Mouse (Mus musculus): Measurements from ENCODE around the gene Ntng2. TPM values are rescaled to one million over a fixed set of nuclear protein-coding genes. Genes with fewer than 3 reads are reported as not detected.

Gene Ntng2
- 10 to 100 TPM; 16.2 to 24.2 TPM for total RNA-seq (2021)
- long read RNA-seq, experiment 1 = 0 reads
- long read RNA-seq, experiment 2 = 0 reads

- DNase-seq = peak; percentile 75
Observed at GRCm38 (mm10) chr2:29252599-29253204, at the start of gene Ntng2. TSS of gene Ntng2 (minus strand) at chr2:29253005.

- DNase-seq = no peak
Observed at GRCm38 (mm10) chr2:29295557-29295956, 42.8 kb upstream of the Ntng2 start.

DNA sequence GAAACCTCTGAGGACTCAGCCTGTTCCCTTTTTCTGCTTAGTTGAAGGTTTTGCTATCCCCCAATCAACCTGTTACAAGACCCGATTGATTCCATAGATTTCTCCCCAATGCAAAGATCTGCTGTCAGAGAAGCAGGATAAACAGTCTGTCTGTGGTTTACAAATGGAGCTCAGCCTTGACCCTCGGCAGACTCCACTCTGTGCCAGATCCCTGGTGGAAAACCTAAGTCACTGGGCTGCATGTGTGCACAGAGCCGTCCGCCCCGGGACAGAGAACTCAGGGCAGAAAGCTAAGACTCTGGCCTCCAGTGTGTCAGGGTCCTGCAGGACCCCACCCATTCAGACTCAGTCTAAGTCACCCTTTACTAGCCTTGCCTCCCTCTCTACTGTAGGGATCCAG is 34.8 kb upstream of the Ntng2 start:
- no peak for DNase-seq

- no peak for DNase-seq
Observed at GRCm38 (mm10) chr2:29277703-29278121, 24.9 kb upstream of the Ntng2 start.

DNA sequence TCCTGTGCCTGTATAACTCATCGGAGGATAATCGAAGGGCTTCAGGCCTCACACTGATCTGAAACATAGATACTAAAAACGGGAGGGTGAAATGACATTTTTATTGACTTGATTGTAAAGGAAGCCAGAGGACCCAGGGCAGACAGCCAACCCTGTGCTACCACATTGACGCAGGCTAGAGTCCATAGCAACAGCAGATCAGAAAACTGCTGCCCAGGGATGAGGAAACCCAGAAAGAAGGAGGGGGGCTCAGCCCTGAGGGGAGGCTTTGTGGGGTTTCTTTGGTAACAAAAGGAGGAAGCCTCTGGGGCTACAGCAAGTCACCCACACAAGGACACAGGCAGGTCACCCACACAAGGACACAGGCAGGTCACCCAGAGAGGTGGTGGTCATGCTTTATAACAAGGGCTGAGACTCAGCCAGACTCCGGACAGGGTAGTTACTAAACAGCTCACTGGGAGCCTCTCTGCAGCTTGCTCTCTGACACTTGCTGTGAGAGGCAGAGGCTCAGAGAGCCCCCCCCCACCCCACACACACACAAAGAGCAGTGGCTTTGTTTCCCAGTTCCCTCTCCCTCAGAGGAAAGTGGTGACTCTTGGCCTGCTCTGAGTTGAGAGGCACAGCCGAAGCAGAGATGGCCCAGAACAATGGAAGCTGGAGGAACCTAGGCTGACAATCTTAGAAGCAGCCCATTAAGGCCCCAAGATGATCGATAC is 19.2 kb upstream of the Ntng2 start:
- DNase-seq = peak; percentile 55

GRCm38 (mm10) chr2:29271098-29271497 is 18.3 kb upstream of the Ntng2 start:
- no peak for DNase-seq

GRCm38 (mm10) chr2:29266810-29267209 is 14.0 kb upstream of the Ntng2 start:
- no peak for DNase-seq

GRCm38 (mm10) chr2:29262436-29262915 is 9.7 kb upstream of the Ntng2 start:
- no peak for DNase-seq

- no peak for DNase-seq
Observed at GRCm38 (mm10) chr2:29261126-29261525, 8.3 kb upstream of the Ntng2 start.

- peak; percentile 64 for DNase-seq
Observed at GRCm38 (mm10) chr2:29253205-29253865, 530 bp upstream of the Ntng2 start.

- peak; percentile 77 for DNase-seq
Observed at GRCm38 (mm10) chr2:29252059-29252598, 676 bp downstream of the Ntng2 start.

- peak; percentile 38 for DNase-seq
Observed at GRCm38 (mm10) chr2:29251095-29252058, 1.4 kb downstream of the Ntng2 start.

GRCm38 (mm10) chr2:29250263-29251094 is 2.3 kb downstream of the Ntng2 start:
- DNase-seq = peak; percentile 35

- DNase-seq = no peak
Observed at GRCm38 (mm10) chr2:29249852-29250251, 3.0 kb downstream of the Ntng2 start.

- DNase-seq = peak; percentile 62
Observed at GRCm38 (mm10) chr2:29248551-29248950, 4.3 kb downstream of the Ntng2 start.

DNA sequence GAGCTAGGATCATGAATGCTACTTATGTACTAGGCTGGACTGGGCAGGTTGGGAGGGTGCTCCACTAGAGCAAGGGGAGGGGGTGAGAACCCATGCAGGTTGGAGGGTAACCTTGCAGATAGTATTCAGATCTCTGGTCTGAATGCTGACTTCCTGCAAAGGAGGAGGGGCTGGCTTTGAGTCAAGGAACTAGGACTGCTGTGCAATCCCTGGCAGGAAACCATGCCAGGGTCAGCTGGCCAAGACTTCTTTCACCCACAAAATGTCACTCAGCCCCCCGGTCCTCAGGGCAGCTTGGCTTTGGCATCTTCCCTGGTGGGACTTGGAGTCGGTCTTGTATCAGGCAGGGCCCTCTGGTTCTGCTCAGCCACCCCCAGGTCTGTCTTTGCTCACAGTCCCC is 5.4 kb downstream of the Ntng2 start:
- peak; percentile 70 for DNase-seq

DNA sequence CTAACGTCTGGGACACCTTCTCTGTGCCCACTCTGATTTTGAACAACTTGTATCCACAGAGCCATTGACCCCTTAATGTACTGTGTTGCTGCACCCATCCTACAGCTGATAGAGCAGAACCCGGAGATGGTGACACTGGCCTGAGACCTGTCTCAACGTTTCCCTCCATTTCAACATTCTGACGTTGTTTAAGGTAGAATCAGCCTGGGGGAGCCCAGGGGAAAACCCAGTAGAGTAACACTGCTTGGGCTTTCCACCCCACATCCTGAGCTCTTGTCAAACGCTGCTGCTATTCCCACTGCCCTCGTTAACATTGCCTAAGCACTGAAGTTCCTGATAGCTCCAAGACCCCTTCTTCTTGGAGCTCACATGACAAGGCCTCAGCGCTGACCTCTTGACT is 5.9 kb downstream of the Ntng2 start:
- no peak for DNase-seq

DNA sequence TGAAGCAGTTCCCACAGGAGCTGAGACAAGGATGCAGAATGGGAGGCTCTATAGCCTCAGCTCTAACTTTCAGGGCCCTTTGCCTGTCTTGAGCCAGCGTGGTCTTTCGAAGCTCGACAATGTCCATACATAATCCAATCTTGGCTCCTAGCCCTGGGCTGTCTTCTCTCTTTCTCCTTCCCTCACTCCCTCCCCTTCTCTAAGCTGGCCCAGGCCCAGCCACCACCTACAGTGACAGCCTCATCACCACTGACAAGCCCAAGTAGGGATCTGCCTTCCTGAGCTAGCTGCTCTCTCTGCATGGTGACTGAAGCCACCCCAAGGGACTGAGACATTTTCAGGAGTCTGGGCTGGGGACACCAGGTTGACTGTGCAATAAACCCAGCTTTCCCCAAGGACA is 6.5 kb downstream of the Ntng2 start:
- no peak for DNase-seq

DNA sequence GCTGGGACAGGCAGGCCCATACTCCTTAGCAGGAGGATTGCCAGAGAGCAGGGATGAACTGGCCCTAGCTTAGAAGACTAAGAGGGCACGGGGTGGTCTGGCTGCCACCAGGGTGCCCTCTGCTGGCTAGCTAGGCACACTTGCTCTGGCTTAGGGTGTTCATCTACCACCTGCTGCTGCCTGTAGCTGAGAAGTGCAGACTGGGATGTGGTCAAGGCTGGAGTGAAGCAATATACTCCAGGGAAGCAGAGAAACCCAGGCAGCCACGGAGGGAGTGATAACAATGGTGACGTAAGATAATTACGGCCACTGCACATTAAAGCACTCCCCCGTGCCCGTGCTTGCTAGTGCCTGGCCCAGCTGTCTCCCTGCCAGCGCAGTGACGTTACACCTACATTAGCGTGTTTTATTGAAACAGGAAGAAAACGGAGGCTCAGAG is 7.4 kb downstream of the Ntng2 start:
- peak; percentile 70 for DNase-seq

GRCm38 (mm10) chr2:29239329-29239728 is 13.5 kb downstream of the Ntng2 start:
- DNase-seq = no peak

DNA sequence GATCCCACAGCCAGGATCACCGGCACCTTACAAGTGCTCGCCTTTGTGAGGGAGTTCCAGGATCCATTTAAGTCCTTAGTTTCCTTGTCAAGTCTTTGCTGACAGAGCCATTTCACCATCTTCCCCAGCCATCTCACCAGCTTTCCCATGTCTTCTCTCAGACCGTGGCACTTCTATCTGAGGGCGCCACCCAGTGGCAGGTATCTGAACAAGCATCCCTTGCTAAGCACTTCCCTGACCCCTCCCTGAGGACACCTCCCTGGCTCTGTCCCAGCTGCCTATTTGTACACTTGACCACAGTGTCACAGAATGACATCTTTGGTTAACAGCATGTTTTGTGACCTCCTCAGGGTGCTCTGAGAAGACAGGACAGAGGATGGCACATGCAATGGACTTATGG is 15.2 kb downstream of the Ntng2 start:
- DNase-seq = peak; percentile 87

All from adrenal gland, postnatal 10 days (tissue).